Comparison of ENCODE assay signal across 1 mouse cellular context in the genomic region with DNA sequence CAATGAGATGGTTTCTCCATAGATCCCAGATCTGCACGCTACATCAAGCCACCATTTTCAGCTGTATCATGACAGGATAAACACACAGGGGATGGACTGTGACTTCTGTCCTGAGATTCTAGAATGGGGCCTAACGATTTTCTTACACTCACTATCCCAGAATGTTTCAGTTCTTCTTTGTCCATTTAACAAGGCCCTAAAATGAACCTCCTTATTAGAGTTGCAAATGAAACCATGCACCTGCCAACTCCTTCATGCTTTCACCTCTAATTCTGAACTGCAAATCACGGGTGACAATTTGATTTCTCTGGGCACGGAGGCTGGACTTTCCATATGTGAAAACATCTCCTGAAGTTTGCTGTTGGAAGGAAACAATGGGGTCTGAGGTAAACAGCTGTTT.
TF ChIP-seq lines count a peak whose summit lies in the region.

No protein-coding gene starts in this region.

TF ChIP-seq in CH12.LX, 34 proteins besides CTCF, POLR2A, EP300 and RAD21 (continued from another document):
- TF ChIP-seq TCF12 (IDR thresholded peaks at IDR 0.05; ENCODE audit: low read depth, low read length), result peak; percentile 58; the same call in 1 of the 2 replicates
- TF ChIP-seq BHLHE40 (IDR thresholded peaks at IDR 0.05; ENCODE audit: low read depth, low read length), result peak; percentile 51
- TF ChIP-seq CHD2 (IDR thresholded peaks at IDR 0.05; ENCODE audit: low read length), result no peak; the same call in 1 of the 2 replicates
- TF ChIP-seq JUN (IDR thresholded peaks at IDR 0.05; ENCODE audit: insufficient read depth, low read depth, low read length), result no peak
- no peak for TF ChIP-seq KAT2A (IDR thresholded peaks at IDR 0.05; ENCODE audit: insufficient replicate concordance, low read length)
- TF ChIP-seq ZKSCAN1 (IDR thresholded peaks at IDR 0.05; ENCODE audit: borderline replicate concordance, low read depth, low read length), result no peak
- TF ChIP-seq NELFE (IDR thresholded peaks at IDR 0.05; ENCODE audit: low read depth, low read length), result no peak
- TF ChIP-seq USF1 (IDR thresholded peaks at IDR 0.05; ENCODE audit: low read depth, low read length), result no peak
- no peak for TF ChIP-seq RCOR1 (conservative IDR thresholded peaks at IDR 0.05; ENCODE audit: low read depth, low read length)
- TF ChIP-seq ZNF384 (IDR thresholded peaks at IDR 0.05; ENCODE audit: low read depth, low read length), result no peak
